Mouse (Mus musculus) liver, embryonic 14.5 days (tissue): ENCODE data around the gene Zdhhc18.

ENCODE experiments used
- CTCF ChIP-seq: IDR thresholded peaks from 2 replicates; pipeline ENCODE4 v1.5.1; 2016; ENCODE audit warnings: antibody characterized with exemption, low read depth, control low read depth
- EP300 ChIP-seq: IDR thresholded peaks from 2 replicates; pipeline ENCODE4 v1.6.1; 2016; ENCODE audit warnings: antibody characterized with exemption, low read depth

GRCm38 (mm10) chr4:133624830-133625229 lies 25.1 kb downstream of the Zdhhc18 start:
- TF ChIP-seq CTCF = no peak
- peak; percentile 69 for TF ChIP-seq EP300
